Mouse (Mus musculus) ovary, postnatal 10 days (tissue): ENCODE data around the gene Cflar.
"Not testable (repeated sequence)": the region's sequence is repeated elsewhere in the genome, so short reads cannot be mapped to it uniquely, and the experiment has no call there.

Source experiments
- DNase-seq: peaks from one replicate; pipeline ENCODE4 v3.0.0; 2022; ENCODE audit warnings: low spot score

Gene Cflar

DNA sequence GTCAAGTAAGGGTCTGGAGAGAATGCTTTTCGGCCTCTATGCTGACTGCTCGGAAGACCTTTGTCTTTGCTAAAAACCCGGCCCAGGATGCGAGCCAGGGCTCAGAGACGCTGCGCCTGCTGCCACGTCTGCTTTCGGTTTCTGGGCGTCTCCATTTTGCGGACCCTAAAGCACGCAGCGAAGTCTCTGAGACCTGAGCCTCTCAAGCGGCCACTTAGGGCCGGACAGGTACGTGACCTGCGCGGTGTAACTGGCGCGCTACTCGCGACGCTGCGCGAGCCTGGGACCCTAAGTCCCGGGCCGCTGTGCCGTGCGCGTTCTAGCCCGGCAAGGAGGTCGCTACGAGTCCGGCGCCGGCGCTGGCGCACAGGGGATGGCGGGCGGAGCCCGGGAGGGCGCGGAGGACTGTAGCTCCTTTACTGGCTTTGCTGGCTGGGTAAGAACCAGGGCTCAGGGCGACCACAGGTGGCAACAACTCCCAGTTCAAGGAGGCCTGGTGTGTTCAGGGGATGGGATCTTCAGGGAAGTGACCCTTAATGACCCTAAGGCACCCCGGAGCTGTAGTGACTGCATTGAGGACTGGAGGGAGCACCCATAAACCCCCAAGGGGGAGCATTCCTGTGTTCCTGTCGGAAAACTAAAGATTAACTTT lies at the start of gene Cflar:
Gene Cflar, plus strand, starts transcription at position 144 of the 652 bp plus-strand sequence.
- peak; percentile 57 for DNase-seq

GRCm38 (mm10) chr1:58662671-58663070 lies 48.6 kb upstream of the Cflar start:
- not testable (repeated sequence) for DNase-seq

- not testable (repeated sequence) for DNase-seq
These were observed 47.9 kb upstream of the Cflar start for GRCm38 (mm10) chr1:58663365-58663764.

DNA sequence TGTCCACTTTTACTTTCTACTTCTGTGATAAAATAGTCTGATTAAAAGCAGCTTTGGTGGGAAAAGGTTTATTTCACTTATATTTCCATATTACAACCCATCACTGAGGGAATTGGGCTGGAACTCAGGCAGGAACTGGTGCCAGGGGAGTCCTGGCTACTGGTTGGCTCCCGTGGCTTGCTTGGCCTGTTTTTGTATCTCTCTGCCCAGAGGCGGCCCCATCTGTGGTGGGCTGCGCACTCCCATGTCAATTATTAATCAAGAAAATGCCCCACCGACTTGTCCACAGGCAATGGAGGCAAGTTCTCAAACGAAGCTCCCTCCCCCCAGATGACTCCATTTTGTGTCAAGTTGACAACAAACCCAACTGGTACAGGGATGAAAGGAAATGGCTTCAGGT lies 43.1 kb upstream of the Cflar start:
- no peak for DNase-seq

DNA sequence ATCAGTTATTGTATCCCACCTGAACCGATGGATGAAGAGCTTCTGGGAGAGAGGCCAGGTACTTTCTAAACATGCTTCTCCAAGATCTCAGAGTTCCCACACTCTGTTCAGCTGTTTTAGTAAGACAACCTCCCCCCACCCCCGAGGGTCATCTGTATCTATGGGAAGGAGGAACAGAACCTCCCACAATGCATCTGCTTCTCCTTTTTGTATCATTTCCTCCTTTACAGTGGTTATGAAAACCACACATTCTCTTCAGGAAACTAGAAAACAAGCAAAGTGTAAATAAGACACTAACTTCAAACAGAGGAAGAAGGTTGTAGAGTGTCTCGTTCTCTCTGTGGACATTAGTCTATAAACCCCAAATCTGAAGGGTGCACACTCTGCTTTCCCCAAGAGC lies 41.7 kb upstream of the Cflar start:
- DNase-seq, result not testable (repeated sequence)

- no peak for DNase-seq
These were observed 39.2 kb upstream of the Cflar start for GRCm38 (mm10) chr1:58672116-58672515.

GRCm38 (mm10) chr1:58675011-58675410 lies 36.3 kb upstream of the Cflar start:
- DNase-seq, result no peak

DNA sequence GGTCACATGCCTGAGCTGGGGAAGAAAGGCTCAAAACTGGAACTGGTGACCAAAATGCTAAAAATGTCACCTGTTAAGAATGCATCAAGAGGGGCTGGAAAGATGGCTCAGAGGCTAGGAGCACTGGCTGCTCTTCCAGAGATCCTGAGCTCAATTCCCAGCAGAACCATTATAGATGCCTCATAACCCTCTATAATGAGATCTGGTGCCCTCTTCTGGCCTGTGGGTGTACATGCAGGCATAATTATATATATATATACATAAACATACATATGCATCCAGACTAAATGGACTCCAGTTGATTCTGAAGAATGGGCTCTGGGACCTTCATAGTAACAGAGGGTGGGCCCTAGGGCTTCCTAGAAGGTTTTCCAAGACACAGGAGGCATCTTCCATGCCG lies 33.7 kb upstream of the Cflar start:
- DNase-seq, result no peak

DNA sequence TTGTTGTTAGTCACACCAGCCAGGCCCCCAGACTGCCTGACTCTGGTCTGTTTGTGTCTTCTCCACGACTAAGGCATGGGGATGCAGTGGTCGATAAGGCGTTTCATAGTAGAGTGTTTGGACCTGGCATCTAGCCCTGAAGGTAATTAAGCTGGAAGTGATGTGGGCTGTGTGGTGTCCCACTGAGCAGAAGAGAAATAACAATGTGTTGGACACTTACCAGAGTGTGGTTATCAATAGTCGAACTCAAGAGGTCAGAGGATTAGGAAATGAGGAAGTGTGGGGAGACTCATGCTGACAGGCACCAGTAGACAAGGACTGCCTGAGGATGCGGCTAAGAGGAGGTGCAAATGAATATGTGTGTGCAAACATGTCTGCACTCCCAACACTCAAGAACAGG lies 32.9 kb upstream of the Cflar start:
- not testable (repeated sequence) for DNase-seq

- no peak for DNase-seq
These were observed 21.9 kb upstream of the Cflar start for GRCm38 (mm10) chr1:58689426-58689825.

GRCm38 (mm10) chr1:58690006-58690744 lies 21.1 kb upstream of the Cflar start:
- DNase-seq, result no peak

DNA sequence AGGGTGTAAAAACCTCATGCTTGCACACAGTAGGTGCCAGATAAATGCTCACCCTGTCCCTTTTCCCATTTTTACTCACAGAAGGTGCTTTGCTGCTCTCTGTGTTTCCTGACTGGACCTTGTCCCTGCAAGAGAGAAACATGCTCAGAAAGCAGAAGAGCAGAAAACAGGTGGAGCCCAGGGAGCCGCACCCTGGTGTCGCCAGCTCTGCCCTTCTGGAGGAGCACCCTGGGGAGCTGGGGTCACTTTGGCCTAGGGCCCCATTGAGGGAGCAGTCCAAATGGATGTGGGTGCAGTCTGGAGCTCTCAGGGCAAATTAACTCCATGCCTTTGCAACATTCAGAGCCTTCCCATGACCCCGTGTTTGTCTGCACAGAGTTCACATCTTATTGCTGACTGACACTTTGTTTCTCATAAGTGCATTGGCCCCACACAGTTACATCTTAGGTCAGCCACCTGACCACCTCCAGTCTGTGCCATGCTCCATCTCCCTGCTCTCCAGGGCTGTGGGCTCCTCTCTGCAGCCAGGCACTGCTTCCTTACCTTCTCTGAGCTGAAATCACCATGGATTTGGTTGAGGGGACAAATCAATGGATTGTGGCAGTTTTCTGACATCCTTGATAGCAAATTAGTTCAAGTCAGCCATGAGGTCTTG lies 20.3 kb upstream of the Cflar start:
- not testable (repeated sequence) for DNase-seq

DNA sequence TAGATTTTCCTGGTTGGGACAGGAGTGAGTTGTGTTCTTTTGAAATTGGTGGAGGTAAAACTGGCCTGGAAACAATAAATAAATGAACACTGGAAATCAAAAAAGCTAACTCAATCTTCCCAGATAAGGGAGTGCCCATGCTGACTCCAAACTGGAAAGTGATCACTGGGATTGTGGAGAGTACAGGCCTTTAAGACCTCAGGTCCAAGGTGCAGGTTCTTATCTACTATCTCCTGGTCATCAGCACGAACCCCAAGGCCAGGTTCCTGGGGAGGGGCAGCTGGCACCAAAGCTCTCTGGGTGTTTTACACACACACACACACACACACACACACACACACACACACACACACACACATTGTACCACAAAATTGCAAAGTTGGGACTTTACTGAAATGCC lies 19.6 kb upstream of the Cflar start:
- not testable (repeated sequence) for DNase-seq

GRCm38 (mm10) chr1:58693696-58694095 lies 17.6 kb upstream of the Cflar start:
- DNase-seq, result no peak

DNA sequence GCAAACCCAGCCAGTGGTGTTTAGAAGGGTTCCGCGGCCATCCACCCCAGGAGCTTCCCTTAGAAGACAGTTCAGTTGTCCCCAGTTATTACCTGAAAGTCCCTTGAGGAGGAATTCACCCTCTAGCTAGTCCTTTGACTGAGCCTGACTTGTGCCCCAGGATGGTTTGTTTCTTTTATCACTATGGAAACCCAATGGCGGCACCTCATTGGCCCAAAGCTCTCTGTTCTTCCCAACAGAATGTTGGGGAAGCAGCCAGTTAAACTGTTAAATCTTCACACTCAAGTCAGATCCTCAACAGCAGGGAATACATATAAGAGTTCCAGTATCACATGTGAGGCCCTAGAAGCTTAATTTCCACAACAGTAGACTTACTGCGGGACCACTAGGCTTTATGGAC lies 15.5 kb upstream of the Cflar start, which contains the start of gene Als2cr12:
Gene Als2cr12, minus strand, starts transcription at position 180 of the 400 bp plus-strand sequence.
- not testable (repeated sequence) for DNase-seq

DNA sequence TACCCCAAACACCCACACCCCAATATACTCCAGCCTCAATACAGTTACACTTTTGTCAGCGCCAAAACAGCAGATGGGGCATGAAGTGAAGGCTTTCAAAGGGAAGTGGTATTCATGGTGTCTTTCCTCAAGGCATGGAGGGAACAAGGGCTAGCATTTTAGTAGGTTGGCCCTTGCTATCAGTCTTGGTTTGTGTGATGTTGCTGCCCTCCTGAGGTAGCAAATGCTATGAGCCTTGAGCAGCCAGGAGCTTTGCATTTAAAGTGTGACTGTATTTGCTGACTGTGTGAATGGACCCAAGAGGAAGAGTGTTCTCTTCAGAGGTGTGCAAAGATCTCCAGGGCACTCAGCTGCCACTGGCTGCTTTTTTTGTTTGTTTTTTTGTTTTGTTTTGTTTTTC lies 13.7 kb upstream of the Cflar start:
- DNase-seq, result not testable (repeated sequence)

GRCm38 (mm10) chr1:58698781-58699180 lies 12.5 kb upstream of the Cflar start:
- DNase-seq, result no peak

GRCm38 (mm10) chr1:58699988-58700387 lies 11.3 kb upstream of the Cflar start:
- DNase-seq, result no peak

GRCm38 (mm10) chr1:58700580-58701162 lies 10.6 kb upstream of the Cflar start:
- DNase-seq, result not testable (repeated sequence)

DNA sequence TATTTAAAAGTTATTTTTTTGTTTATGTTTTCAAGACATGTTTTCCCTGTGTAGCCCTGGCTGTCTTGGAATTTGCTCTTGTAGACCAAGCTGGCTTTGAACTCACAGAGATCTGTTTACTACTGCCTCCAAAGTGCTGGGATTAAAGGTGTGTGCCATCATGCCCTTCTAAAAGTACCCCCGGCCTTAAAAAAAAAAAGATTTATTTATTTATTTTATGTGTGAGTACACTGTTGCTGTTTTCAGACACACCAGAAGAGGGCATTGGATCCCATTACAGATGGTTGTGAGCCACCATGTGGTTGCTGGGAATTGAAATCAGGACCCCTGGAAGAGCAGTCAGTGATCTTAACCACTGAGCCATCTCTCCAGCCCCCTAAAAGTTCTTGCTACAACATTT lies 1.3 kb upstream of the Cflar start:
- DNase-seq, result not testable (repeated sequence)

- no peak for DNase-seq
These were observed 470 bp upstream of the Cflar start for GRCm38 (mm10) chr1:58710711-58711364.
